Mouse (Mus musculus) CD4-positive naive resting alpha-beta T cell, adult 57 days (primary cell): ENCODE measurements around the gene Fam92b. TPM values are rescaled to one million over a fixed set of nuclear protein-coding genes. Genes with fewer than 3 reads are reported as not detected.

Experiments used
- total RNA-seq: library from RNA; stranded (reverse); gene quantifications from one replicate; pipeline ENCODE4 v1.2.4, GENCODE M21; 2023

The Fam92b gene
- total RNA-seq = not detected

DNA sequence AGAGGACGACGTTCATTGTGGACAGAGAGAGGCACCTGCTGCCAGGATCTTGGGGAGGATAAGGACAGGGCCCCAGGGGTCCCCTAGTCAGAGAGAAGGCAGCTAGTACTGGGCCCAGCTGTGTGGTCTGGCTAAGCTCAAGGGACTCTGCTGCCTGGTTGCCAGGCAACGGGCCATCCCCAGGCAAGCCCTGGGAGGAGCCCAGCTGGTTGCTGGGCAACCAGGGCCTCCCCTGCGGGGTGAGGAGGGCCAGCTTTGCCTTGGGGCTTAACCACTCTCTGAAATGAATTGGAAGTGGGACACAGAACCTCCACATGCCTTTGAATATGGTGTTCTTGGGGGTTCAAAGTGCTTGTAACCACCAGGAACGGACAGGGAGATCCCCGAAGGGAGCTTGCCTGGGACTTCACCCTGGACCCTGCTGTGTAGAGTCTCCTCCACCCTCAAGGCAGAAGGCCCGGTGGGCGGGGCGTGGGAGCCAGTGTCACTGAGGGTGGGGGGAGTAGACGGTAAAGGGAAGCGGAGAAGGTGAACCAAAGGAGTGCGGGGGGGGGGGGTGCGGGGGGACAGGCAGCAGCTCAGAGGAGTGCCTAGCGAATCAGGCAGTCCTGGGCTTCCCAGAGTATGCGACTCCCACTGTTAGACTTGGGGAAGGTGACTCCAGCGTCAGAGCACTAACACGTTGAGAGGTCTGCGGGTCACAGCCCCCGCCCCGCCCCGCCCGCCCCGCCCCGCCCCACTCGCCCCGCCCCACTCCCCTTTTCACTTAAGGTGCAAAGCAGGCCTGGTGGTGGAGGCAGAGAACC, at the start of gene Fam92b:
Gene Fam92b (minus strand): TSS at position 149 of the 806 bp plus-strand sequence.

Other genes starting within 250 kb of the Fam92b start
- not detected for gene Crispld2, start 185.0 kb downstream of the Fam92b start, total RNA-seq
- 37.1 TPM for gene Zdhhc7, start 76.0 kb downstream of the Fam92b start, total RNA-seq
- 3.1 TPM for gene 6430548M08Rik, start 63.3 kb downstream of the Fam92b start, total RNA-seq
- gene Gse1, start 51.0 kb upstream of the Fam92b start, total RNA-seq = 58.0 TPM